Mouse (Mus musculus) myocyte (in vitro differentiated cells): Measurements from ENCODE around the gene Vpreb3.

Experiments used
- POLR2A ChIP-seq: IDR thresholded peaks from one replicate; pipeline ENCODE4 v1.6.1; 2011; ENCODE audit warnings: low read depth, mild to moderate bottlenecking, control low read depth, moderate library complexity; ENCODE audit not compliant: insufficient read length
- POLR2AphosphoS2 ChIP-seq: IDR thresholded peaks from one replicate; pipeline ENCODE4 v1.6.1; 2011; ENCODE audit warnings: low read depth, control low read depth; ENCODE audit not compliant: insufficient read length
- TCF12 ChIP-seq: IDR thresholded peaks from one replicate; pipeline ENCODE4 v1.6.1; 2011; ENCODE audit warnings: mild to moderate bottlenecking, control low read depth; ENCODE audit not compliant: poor library complexity, insufficient read depth, severe bottlenecking

GRCm38 (mm10) chr10:75990430-75991042 is 47.7 kb downstream of the Vpreb3 start:
- TF ChIP-seq TCF12 (peak; percentile 58), POLR2A (no peak), POLR2AphosphoS2 (no peak)
